Mouse (Mus musculus): ENCODE measurements around the gene Dbh. TPM values are rescaled to one million over a fixed set of nuclear protein-coding genes. Genes with fewer than 3 reads are reported as not detected.
A peak's percentile ranks its signal among the peaks of the same experiment; 100 is the strongest.

Gene Dbh
- polyA plus RNA-seq, 1 experiment from 2014 or later: 0.51 TPM

- no peak overlapping the region for H3K4me3 ChIP-seq
- H3K9ac ChIP-seq: no peak overlapping the region
- H3K9me3 ChIP-seq: no peaks in the 10 kb centered on the region
- WGBS: 87% methylated on average over 5 of the region's 5 CpGs
- no peaks in the 10 kb centered on the region for H3K27me3 ChIP-seq
- no peak overlapping the region for H3K27ac ChIP-seq
- H3K4me2 ChIP-seq: no peak overlapping the region
- no peak for ATAC-seq (ENCODE audit: insufficient number of reproducible peaks, low FRiP score, low TSS enrichment, low read depth)
- no peaks in the 10 kb centered on the region for H3K36me3 ChIP-seq
- H3K4me1 ChIP-seq: peaks cover 41% of the 10 kb centered on the region
Observed at GRCm38 (mm10) chr2:27207126-27207525, 42.1 kb downstream of the Dbh start.

- no peaks in the 10 kb centered on the region for H3K27me3 ChIP-seq
- 49% methylated on average over 9 of the region's 9 CpGs for WGBS
- H3K4me1 ChIP-seq: peaks cover 44% of the 10 kb centered on the region
- peak overlapping the region; percentile 11; the same call in 1 of the 2 replicates for H3K27ac ChIP-seq
- H3K4me3 ChIP-seq: no peak overlapping the region
- ATAC-seq (ENCODE audit: insufficient number of reproducible peaks, low FRiP score, low TSS enrichment, low read depth): no peak
- no peaks in the 10 kb centered on the region for H3K9me3 ChIP-seq
- no peak overlapping the region for H3K9ac ChIP-seq
- H3K36me3 ChIP-seq: no peaks in the 10 kb centered on the region
- H3K4me2 ChIP-seq: no peak overlapping the region
Observed at GRCm38 (mm10) chr2:27209370-27209769, 44.3 kb downstream of the Dbh start.

GRCm38 (mm10) chr2:27209816-27210215, 44.8 kb downstream of the Dbh start:
- H3K4me3 ChIP-seq: no peak overlapping the region
- no peak for ATAC-seq (ENCODE audit: insufficient number of reproducible peaks, low FRiP score, low TSS enrichment, low read depth)
- 0 out of 2 replicates have a peak overlapping the region, but pooled peaks have one; percentile 11 for H3K27ac ChIP-seq
- H3K27me3 ChIP-seq: no peaks in the 10 kb centered on the region
- H3K4me1 ChIP-seq: peaks cover 44% of the 10 kb centered on the region
- H3K4me2 ChIP-seq: no peak overlapping the region
- H3K36me3 ChIP-seq: no peaks in the 10 kb centered on the region
- no peak overlapping the region for H3K9ac ChIP-seq
- H3K9me3 ChIP-seq: no peaks in the 10 kb centered on the region
- WGBS: 43% methylated on average over 5 of the region's 5 CpGs

- H3K27me3 ChIP-seq: no peaks in the 10 kb centered on the region
- H3K4me3 ChIP-seq: no peak overlapping the region
- no peaks in the 10 kb centered on the region for H3K36me3 ChIP-seq
- WGBS: 40% methylated on average over 7 of the region's 7 CpGs
- no peak for ATAC-seq (ENCODE audit: insufficient number of reproducible peaks, low FRiP score, low TSS enrichment, low read depth)
- H3K27ac ChIP-seq: no peak overlapping the region
- no peaks in the 10 kb centered on the region for H3K9me3 ChIP-seq
- H3K9ac ChIP-seq: no peak overlapping the region
- H3K4me2 ChIP-seq: no peak overlapping the region
- peaks cover 44% of the 10 kb centered on the region for H3K4me1 ChIP-seq
Observed at GRCm38 (mm10) chr2:27210255-27210654, 45.2 kb downstream of the Dbh start.

- Histone ChIP-seq H3K27me3 (no peaks in the 10 kb centered on the region), H3K4me3 (no peak overlapping the region), H3K9ac (no peak overlapping the region), H3K4me2 (no peak overlapping the region), H3K4me1 (peaks cover 44% of the 10 kb centered on the region), H3K27ac (no peak overlapping the region), H3K9me3 (no peaks in the 10 kb centered on the region), H3K36me3 (no peaks in the 10 kb centered on the region)
- ATAC-seq (ENCODE audit: insufficient number of reproducible peaks, low FRiP score, low TSS enrichment, low read depth): no peak
- 77% methylated on average over 12 of the region's 12 CpGs for WGBS
Observed at GRCm38 (mm10) chr2:27210676-27211210, 45.7 kb downstream of the Dbh start.

GRCm38 (mm10) chr2:27211966-27212893, 47.2 kb downstream of the Dbh start:
- Histone ChIP-seq H3K36me3 (no peaks in the 10 kb centered on the region), H3K9me3 (no peaks in the 10 kb centered on the region), H3K27ac (no peak overlapping the region), H3K27me3 (no peaks in the 10 kb centered on the region), H3K4me1 (peaks cover 30% of the 10 kb centered on the region), H3K4me2 (no peak overlapping the region), H3K4me3 (no peak overlapping the region), H3K9ac (no peak overlapping the region)
- ATAC-seq (ENCODE audit: insufficient number of reproducible peaks, low FRiP score, low TSS enrichment, low read depth): no peak
- WGBS: 59% methylated on average over 8 of the region's 8 CpGs

- Histone ChIP-seq H3K9me3 (no peaks in the 10 kb centered on the region), H3K27me3 (no peaks in the 10 kb centered on the region), H3K9ac (no peak overlapping the region), H3K4me1 (peaks cover 9% of the 10 kb centered on the region; the same call in 1 of the 2 replicates), H3K4me2 (no peak overlapping the region), H3K27ac (no peak overlapping the region), H3K36me3 (no peaks in the 10 kb centered on the region), H3K4me3 (no peak overlapping the region)
- WGBS: 87% methylated on average over 2 of the region's 2 CpGs
- no peak for ATAC-seq (ENCODE audit: insufficient number of reproducible peaks, low FRiP score, low TSS enrichment, low read depth)
Observed at GRCm38 (mm10) chr2:27215537-27215936, 50.5 kb downstream of the Dbh start.

GRCm38 (mm10) chr2:27218121-27218544, 53.1 kb downstream of the Dbh start:
- H3K36me3 ChIP-seq: no peaks in the 10 kb centered on the region
- 0 out of 2 replicates have a peak, but pooled peaks cover under 1% of the 10 kb centered on the region for H3K4me1 ChIP-seq
- no peak overlapping the region for H3K4me2 ChIP-seq
- no peak overlapping the region for H3K27ac ChIP-seq
- H3K9me3 ChIP-seq: no peaks in the 10 kb centered on the region
- H3K27me3 ChIP-seq: no peaks in the 10 kb centered on the region
- no peak overlapping the region for H3K4me3 ChIP-seq
- 77% methylated on average over 2 of the region's 2 CpGs for WGBS
- ATAC-seq (ENCODE audit: insufficient number of reproducible peaks, low FRiP score, low TSS enrichment, low read depth): peak; percentile 28; the same call in 1 of the 2 replicates
- H3K9ac ChIP-seq: no peak overlapping the region

GRCm38 (mm10) chr2:27218569-27218968, 53.5 kb downstream of the Dbh start:
- no peaks in the 10 kb centered on the region for H3K36me3 ChIP-seq
- H3K27ac ChIP-seq: no peak overlapping the region
- no peaks in the 10 kb centered on the region for H3K9me3 ChIP-seq
- H3K9ac ChIP-seq: no peak overlapping the region
- 0 out of 2 replicates have a peak, but pooled peaks cover 4% of the 10 kb centered on the region for H3K4me1 ChIP-seq
- WGBS: 78% methylated on average over 8 of the region's 8 CpGs
- ATAC-seq (ENCODE audit: insufficient number of reproducible peaks, low FRiP score, low TSS enrichment, low read depth): 0 out of 2 replicates have a peak, but pooled peaks have one; percentile 5
- H3K4me2 ChIP-seq: no peak overlapping the region
- H3K4me3 ChIP-seq: no peak overlapping the region
- no peaks in the 10 kb centered on the region for H3K27me3 ChIP-seq

GRCm38 (mm10) chr2:27223012-27223421, 58.0 kb downstream of the Dbh start:
- Histone ChIP-seq H3K4me1 (0 out of 2 replicates have a peak, but pooled peaks cover 7% of the 10 kb centered on the region), H3K9me3 (no peaks in the 10 kb centered on the region), H3K4me3 (no peak overlapping the region), H3K27ac (no peak overlapping the region), H3K4me2 (no peak overlapping the region), H3K27me3 (no peaks in the 10 kb centered on the region), H3K36me3 (no peaks in the 10 kb centered on the region), H3K9ac (no peak overlapping the region)
- WGBS: 66% methylated on average over 7 of the region's 7 CpGs
- ATAC-seq (ENCODE audit: insufficient number of reproducible peaks, low FRiP score, low TSS enrichment, low read depth): no peak

- Histone ChIP-seq H3K9me3 (no peaks in the 10 kb centered on the region), H3K4me1 (0 out of 2 replicates have a peak, but pooled peaks cover 7% of the 10 kb centered on the region), H3K4me3 (no peak overlapping the region), H3K27ac (no peak overlapping the region), H3K4me2 (no peak overlapping the region), H3K27me3 (no peaks in the 10 kb centered on the region), H3K36me3 (no peaks in the 10 kb centered on the region), H3K9ac (no peak overlapping the region)
- ATAC-seq (ENCODE audit: insufficient number of reproducible peaks, low FRiP score, low TSS enrichment, low read depth): no peak; the same call in 1 of the 2 replicates
- WGBS: 62% methylated on average over 7 of the region's 7 CpGs
Observed at GRCm38 (mm10) chr2:27226572-27226971, 61.5 kb downstream of the Dbh start.

Data from limb, embryonic 15.5 days (tissue).